Mouse (Mus musculus): Measurements from ENCODE around the gene Sgk1.

DNA sequence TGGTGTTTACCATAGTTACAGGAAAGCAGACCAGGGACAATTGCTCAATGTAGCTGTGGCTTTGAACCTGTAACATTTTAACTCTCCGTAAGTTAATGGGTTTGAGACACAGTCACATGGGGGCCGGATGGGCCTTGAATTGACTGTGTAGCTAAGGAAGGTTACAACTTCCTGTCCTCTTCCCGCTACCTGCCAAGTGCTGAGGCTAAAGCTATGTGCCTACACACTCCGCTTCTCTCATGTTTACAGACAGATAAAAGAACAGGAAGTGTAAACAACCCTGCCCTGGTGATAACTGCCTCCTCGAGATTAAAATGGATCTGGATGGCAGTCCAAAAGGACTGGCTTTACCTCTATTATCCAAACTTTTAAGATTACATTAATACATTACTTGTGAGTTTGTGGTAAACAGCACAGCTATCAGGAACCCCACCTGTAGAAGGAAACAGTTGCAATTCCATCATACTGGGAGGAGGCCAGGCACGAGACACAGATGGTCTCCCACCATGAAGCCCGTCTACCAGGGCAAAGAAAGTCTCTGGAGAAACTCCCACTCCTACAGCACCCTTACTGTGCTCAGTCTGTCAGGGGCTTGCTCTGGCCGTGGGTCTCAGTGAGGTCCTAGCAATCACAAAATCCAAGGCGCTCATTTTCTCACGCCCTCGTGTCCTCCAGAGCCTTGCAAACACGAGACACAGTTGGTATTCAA lies 54.7 kb downstream of the Sgk1 start:
- TF ChIP-seq GATA1 (IDR thresholded peaks at IDR 0.05; ENCODE audit: borderline replicate concordance, low read length) (no peak), FLI1 (IDR thresholded peaks at IDR 0.05; ENCODE audit: low read length) (no peak)

Data from megakaryocyte, embryonic 14.5 days (primary cell).